Mouse (Mus musculus) embryonic facial prominence, embryonic 12.5 days (tissue): Measurements from ENCODE around the gene Ifi211. TPM values are rescaled to one million over a fixed set of nuclear protein-coding genes. Genes with fewer than 3 reads are reported as not detected.
"Not testable (repeated sequence)": the region's sequence is repeated elsewhere in the genome, so short reads cannot be mapped to it uniquely, and the experiment has no call there.

Experiments
- ATAC-seq: fragments of 200-750 bp; cut with Nextera tagmentation; 2 replicates; pipeline ENCODE4 v1.8.0; 2017; ENCODE audit not compliant: insufficient number of reproducible peaks, insufficient read depth, low FRiP score, low TSS enrichment
- H3K27ac ChIP-seq: fragments of 300-500 bp; sonication (generic); 2 replicates; pipeline ENCODE4 v1.5.1; 2016; ENCODE audit warnings: mild to moderate bottlenecking
- H3K27me3 ChIP-seq: fragments of 300-500 bp; sonication (generic); 2 replicates; pipeline ENCODE4 v1.6.1; 2016; ENCODE audit warnings: mild to moderate bottlenecking, moderate library complexity
- H3K36me3 ChIP-seq: fragments of 300-500 bp; sonication (generic); 2 replicates; pipeline ENCODE4 v1.6.1; 2016; ENCODE audit warnings: mild to moderate bottlenecking
- H3K4me1 ChIP-seq: fragments of 300-500 bp; sonication (generic); 2 replicates; pipeline ENCODE4 v1.6.1; 2016
- H3K4me2 ChIP-seq: fragments of 300-500 bp; sonication (generic); replicated peaks from 2 replicates; pipeline ENCODE4 v1.6.1; 2016; ENCODE audit warnings: mild to moderate bottlenecking, moderate library complexity
- H3K4me3 ChIP-seq: fragments of 300-500 bp; sonication (generic); 2 replicates; pipeline ENCODE4 v1.5.1; 2016; ENCODE audit warnings: mild to moderate bottlenecking
- H3K9ac ChIP-seq: fragments of 300-500 bp; sonication (generic); 2 replicates; pipeline ENCODE4 v1.6.1; 2016; ENCODE audit warnings: mild to moderate bottlenecking, moderate library complexity
- H3K9me3 ChIP-seq: fragments of 300-500 bp; sonication (generic); 2 replicates; pipeline ENCODE4 v1.6.1; 2016; ENCODE audit warnings: mild to moderate bottlenecking, moderate library complexity
- WGBS: fragments of 180-500 bp; shearing (Covaris S2); methylation state at CpG from one replicate; pipeline ENCODE4 v1.1.7; 2016; 5-methylcytosine and 5-hydroxymethylcytosine counted together
- polyA plus RNA-seq: library from polyadenylated mRNA; unstranded; fragments of >200 nt; fragmentation: Nextera tagmentation; extraction: Ambion mirVana; gene quantifications from 2 replicates; pipeline ENCODE4 v1.2.1, GENCODE M21; 2016

Ifi211 gene
- polyA plus RNA-seq, 1 experiment from 2014 or later: 0.52 TPM

GRCm38 (mm10) chr1:173868586-173868985 lies 44.3 kb downstream of the Ifi211 start:
- H3K4me1 ChIP-seq, H3K9me3 ChIP-seq, H3K9ac ChIP-seq, H3K27ac ChIP-seq, ATAC-seq, H3K4me3 ChIP-seq, H3K36me3 ChIP-seq, H3K4me2 ChIP-seq, H3K27me3 ChIP-seq: not testable (repeated sequence)
- 76% methylated on average over 1 of the region's 1 CpGs for WGBS

- Histone ChIP-seq H3K4me3 (no peak overlapping the region), H3K4me1 (no peaks in the 10 kb centered on the region), H3K9me3 (no peaks in the 10 kb centered on the region), H3K27me3 (no peaks in the 10 kb centered on the region), H3K27ac (no peak overlapping the region), H3K36me3 (no peaks in the 10 kb centered on the region), H3K9ac (no peak overlapping the region), H3K4me2 (no peak overlapping the region)
- ATAC-seq: no peak
- WGBS: 81% methylated on average over 12 of the region's 12 CpGs
Observed at GRCm38 (mm10) chr1:173866504-173866903, 46.3 kb downstream of the Ifi211 start.

- H3K4me2 ChIP-seq, H3K9me3 ChIP-seq, H3K4me1 ChIP-seq, H3K4me3 ChIP-seq, H3K36me3 ChIP-seq, ATAC-seq, H3K27me3 ChIP-seq, H3K27ac ChIP-seq, H3K9ac ChIP-seq: not testable (repeated sequence)
Observed at GRCm38 (mm10) chr1:173853711-173854110, 59.1 kb downstream of the Ifi211 start.

- not testable (repeated sequence) for H3K4me3 ChIP-seq, H3K27ac ChIP-seq, ATAC-seq, H3K4me1 ChIP-seq, H3K9me3 ChIP-seq, H3K9ac ChIP-seq, H3K27me3 ChIP-seq, H3K4me2 ChIP-seq, H3K36me3 ChIP-seq
- WGBS: 74% methylated on average over 4 of the region's 4 CpGs
Observed at GRCm38 (mm10) chr1:173852853-173853252, 60.0 kb downstream of the Ifi211 start.

Other genes with a start within 250 kb of the Ifi211 start
- not detected in 2 replicates for gene Ifi208, start 239.4 kb downstream of the Ifi211 start, polyA plus RNA-seq
- 0.26 and 0.33 TPM in 2 replicates for gene Ifi207, start 171.3 kb downstream of the Ifi211 start, polyA plus RNA-seq
- 0.38 and 1.0 TPM in 2 replicates for gene Ifi204, start 146.1 kb downstream of the Ifi211 start, polyA plus RNA-seq
- gene Mndal, start 29.4 kb upstream of the Ifi211 start, polyA plus RNA-seq: 0.67 and 0.74 TPM in 2 replicates
- gene Ifi203, start 29.6 kb upstream of the Ifi211 start, polyA plus RNA-seq: 0.20 and 0.40 TPM in 2 replicates
- 0.09 and 0.43 TPM in 2 replicates for gene Ifi202b, start 69.7 kb upstream of the Ifi211 start, polyA plus RNA-seq
- not detected in 2 replicates for gene Ifi205, start 118.8 kb upstream of the Ifi211 start, polyA plus RNA-seq
- gene Olfr433, start 127.7 kb upstream of the Ifi211 start, polyA plus RNA-seq: 0.06 and 0.09 TPM in 2 replicates
- gene Olfr432, start 136.2 kb upstream of the Ifi211 start, polyA plus RNA-seq: not detected in 2 replicates
- gene Olfr430, start 153.6 kb upstream of the Ifi211 start, polyA plus RNA-seq: 0.09 TPM in 1 of 2 replicates, not detected in the other
- not detected in 2 replicates for gene Olfr429, start 171.3 kb upstream of the Ifi211 start, polyA plus RNA-seq
- not detected in 2 replicates for gene Olfr427, start 183.8 kb upstream of the Ifi211 start, polyA plus RNA-seq
- gene Olfr231, start 208.1 kb upstream of the Ifi211 start, polyA plus RNA-seq: 0.22 and 0.79 TPM in 2 replicates
- gene Olfr424, start 218.5 kb upstream of the Ifi211 start, polyA plus RNA-seq: not detected in 2 replicates
- 0.08 TPM in 1 of 2 replicates, not detected in the other for gene Olfr420, start 242.6 kb upstream of the Ifi211 start, polyA plus RNA-seq